Mouse (Mus musculus): ENCODE data around the gene Arid1b. TPM values are rescaled to one million over a fixed set of nuclear protein-coding genes. Genes with fewer than 3 reads are reported as not detected.

Arid1b gene
- total and polyA plus RNA-seq, 3 experiments = 6.1 to 12.4 (median 9.7) TPM

- H3K4me2 ChIP-seq (ENCODE audit: insufficient read depth, low read depth, poor library complexity, severe bottlenecking) = no peak overlapping the region
- DNase-seq (ENCODE audit: extremely low read depth) = no peak
- H3K27ac ChIP-seq (ENCODE audit: insufficient read depth, low read depth) = no peak overlapping the region
- peaks cover 3 to 45% of the 10 kb centered on the region in 2 experiments for H3K36me3 ChIP-seq (replicated peaks in 1 of 2; ENCODE audit: control insufficient read depth in 1 of 2, insufficient read depth in 1 of 2, low read length in 1 of 2)
- no peak overlapping the region for H3K4me3 ChIP-seq (replicated peaks in 1 of 3; ENCODE audit: low read depth in 2 of 3, low read length in 2 of 3, poor library complexity in 1 of 3)
- H3K27me3 ChIP-seq (replicated peaks) = no peaks in the 10 kb centered on the region
- no peaks in the 10 kb centered on the region for H3K79me2 ChIP-seq (replicated peaks; ENCODE audit: control insufficient read depth, extremely low read depth, insufficient read depth, poor library complexity, severe bottlenecking)
- H3K4me1 ChIP-seq (ENCODE audit: control insufficient read depth in 1 of 2, insufficient read depth in 2 of 2) = peaks cover 4 to 81% of the 10 kb centered on the region in 2 experiments; a peak in 3 of 4 replicates
- in situ Hi-C loops (cut with MboI; ENCODE audit: low pct_ligation_motif_present, low pct_unique_long_range_greater_than_20kb, low sequenced_read_pairs) (no loop called here), dilution Hi-C loops (cut with MboI; ENCODE audit: extremely low pct_ligation_motif_present, extremely low pct_unique_long_range_greater_than_20kb, low sequenced_read_pairs) (no loop called here)
- TF ChIP-seq RCOR1 (conservative IDR thresholded peaks at IDR 0.05; ENCODE audit: low read depth, low read length) (no peak), MEF2A (IDR thresholded peaks at IDR 0.05; ENCODE audit: borderline replicate concordance, low read depth, low read length) (no peak), MAFK (IDR thresholded peaks at IDR 0.05; ENCODE audit: insufficient replicate concordance, low read length) (no peak), BHLHE40 (IDR thresholded peaks at IDR 0.05; ENCODE audit: low read depth, low read length) (no peak)
- H3K9ac ChIP-seq (ENCODE audit: insufficient read depth, low read depth) = no peak overlapping the region
- H3K9me3 ChIP-seq (replicated peaks; ENCODE audit: low read length) = no peaks in the 10 kb centered on the region
Observed at GRCm38 (mm10) chr17:5094636-5095035, 100.5 kb downstream of the Arid1b start.

GRCm38 (mm10) chr17:5095741-5096140 lies 101.6 kb downstream of the Arid1b start:
- in situ Hi-C loops (cut with MboI; ENCODE audit: low pct_ligation_motif_present, low pct_unique_long_range_greater_than_20kb, low sequenced_read_pairs) = no loop called here
- H3K9me3 ChIP-seq (replicated peaks; ENCODE audit: low read length) = no peaks in the 10 kb centered on the region
- DNase-seq (ENCODE audit: extremely low read depth) = no peak
- H3K9ac ChIP-seq (ENCODE audit: insufficient read depth, low read depth) = no peak overlapping the region
- peaks cover 3 to 45% of the 10 kb centered on the region in 2 experiments for H3K36me3 ChIP-seq (replicated peaks in 1 of 2; ENCODE audit: control insufficient read depth in 1 of 2, insufficient read depth in 1 of 2, low read length in 1 of 2)
- no peak overlapping the region for H3K4me2 ChIP-seq (ENCODE audit: insufficient read depth, low read depth, poor library complexity, severe bottlenecking)
- H3K4me1 ChIP-seq (ENCODE audit: control insufficient read depth in 1 of 2, insufficient read depth in 2 of 2) = peaks cover 4 to 81% of the 10 kb centered on the region in 2 experiments; a peak in 3 of 4 replicates
- no peak overlapping the region for H3K4me3 ChIP-seq (replicated peaks in 1 of 3; ENCODE audit: low read depth in 2 of 3, low read length in 2 of 3, poor library complexity in 1 of 3)
- H3K79me2 ChIP-seq (replicated peaks; ENCODE audit: control insufficient read depth, extremely low read depth, insufficient read depth, poor library complexity, severe bottlenecking) = no peaks in the 10 kb centered on the region
- no peak overlapping the region for H3K27ac ChIP-seq (ENCODE audit: insufficient read depth, low read depth)
- dilution Hi-C loops (cut with MboI; ENCODE audit: extremely low pct_ligation_motif_present, extremely low pct_unique_long_range_greater_than_20kb, low sequenced_read_pairs) = no loop called here
- no peak for TF ChIP-seq USF2 (conservative IDR thresholded peaks at IDR 0.05; ENCODE audit: low read depth, low read length)
- TF ChIP-seq MAX (IDR thresholded peaks at IDR 0.05; ENCODE audit: low read length) = no peak
- no peak for TF ChIP-seq TCF12 (IDR thresholded peaks at IDR 0.05; ENCODE audit: low read depth, low read length)
- no peak for TF ChIP-seq NELFE (IDR thresholded peaks at IDR 0.05; ENCODE audit: low read depth, low read length)
- TF ChIP-seq MAFK (IDR thresholded peaks at IDR 0.05; ENCODE audit: insufficient replicate concordance, low read length) = no peak
- no peaks in the 10 kb centered on the region for H3K27me3 ChIP-seq (replicated peaks)

GRCm38 (mm10) chr17:5097046-5097445 lies 102.9 kb downstream of the Arid1b start:
- dilution Hi-C loops (cut with MboI; ENCODE audit: extremely low pct_ligation_motif_present, extremely low pct_unique_long_range_greater_than_20kb, low sequenced_read_pairs) = no loop called here
- Histone ChIP-seq H3K4me3 (replicated peaks in 1 of 3; ENCODE audit: low read depth in 2 of 3, low read length in 2 of 3, poor library complexity in 1 of 3) (no peak overlapping the region), H3K27me3 (replicated peaks) (no peaks in the 10 kb centered on the region), H3K36me3 (replicated peaks in 1 of 2; ENCODE audit: control insufficient read depth in 1 of 2, insufficient read depth in 1 of 2, low read length in 1 of 2) (peaks cover 0 to 35% of the 10 kb centered on the region in 2 experiments), H3K79me2 (replicated peaks; ENCODE audit: control insufficient read depth, extremely low read depth, insufficient read depth, poor library complexity, severe bottlenecking) (no peaks in the 10 kb centered on the region), H3K4me2 (ENCODE audit: insufficient read depth, low read depth, poor library complexity, severe bottlenecking) (no peak overlapping the region), H3K4me1 (ENCODE audit: control insufficient read depth in 1 of 2, insufficient read depth in 2 of 2) (peaks cover 8 to 81% of the 10 kb centered on the region in 2 experiments), H3K9me3 (replicated peaks; ENCODE audit: low read length) (no peaks in the 10 kb centered on the region), H3K27ac (ENCODE audit: insufficient read depth, low read depth) (no peak overlapping the region), H3K9ac (ENCODE audit: insufficient read depth, low read depth) (no peak overlapping the region)
- in situ Hi-C loops (cut with MboI; ENCODE audit: low pct_ligation_motif_present, low pct_unique_long_range_greater_than_20kb, low sequenced_read_pairs) = no loop called here
- TF ChIP-seq IRF4 (IDR thresholded peaks at IDR 0.05; ENCODE audit: low read depth, low read length) = no peak
- no peak for TF ChIP-seq GABPA (IDR thresholded peaks at IDR 0.05; ENCODE audit: insufficient replicate concordance, low read depth, low read length)
- no peak for TF ChIP-seq HCFC1 (IDR thresholded peaks at IDR 0.05; ENCODE audit: low read depth, low read length)
- no peak for TF ChIP-seq SIN3A (IDR thresholded peaks at IDR 0.05; ENCODE audit: low read length)
- TF ChIP-seq MAX (IDR thresholded peaks at IDR 0.05; ENCODE audit: low read length) = no peak
- TF ChIP-seq CTCF (conservative IDR thresholded peaks at IDR 0.05 in 1 of 2, IDR thresholded peaks at IDR 0.05 in 1 of 2; ENCODE audit: low read depth in 2 of 2, low read length in 2 of 2) = no peak
- DNase-seq (ENCODE audit: extremely low read depth) = no peak

Data from CH12.LX (cell line).